Mouse (Mus musculus): ENCODE measurements around the gene Ehmt2. TPM values are rescaled to one million over a fixed set of nuclear protein-coding genes. Genes with fewer than 3 reads are reported as not detected.
"Not testable (repeated sequence)": the region's sequence is repeated elsewhere in the genome, so short reads cannot be mapped to it uniquely, and the experiment has no call there.

Gene Ehmt2
- polyA plus RNA-seq, 1 experiment from 2014 or later, result 103 TPM

DNA sequence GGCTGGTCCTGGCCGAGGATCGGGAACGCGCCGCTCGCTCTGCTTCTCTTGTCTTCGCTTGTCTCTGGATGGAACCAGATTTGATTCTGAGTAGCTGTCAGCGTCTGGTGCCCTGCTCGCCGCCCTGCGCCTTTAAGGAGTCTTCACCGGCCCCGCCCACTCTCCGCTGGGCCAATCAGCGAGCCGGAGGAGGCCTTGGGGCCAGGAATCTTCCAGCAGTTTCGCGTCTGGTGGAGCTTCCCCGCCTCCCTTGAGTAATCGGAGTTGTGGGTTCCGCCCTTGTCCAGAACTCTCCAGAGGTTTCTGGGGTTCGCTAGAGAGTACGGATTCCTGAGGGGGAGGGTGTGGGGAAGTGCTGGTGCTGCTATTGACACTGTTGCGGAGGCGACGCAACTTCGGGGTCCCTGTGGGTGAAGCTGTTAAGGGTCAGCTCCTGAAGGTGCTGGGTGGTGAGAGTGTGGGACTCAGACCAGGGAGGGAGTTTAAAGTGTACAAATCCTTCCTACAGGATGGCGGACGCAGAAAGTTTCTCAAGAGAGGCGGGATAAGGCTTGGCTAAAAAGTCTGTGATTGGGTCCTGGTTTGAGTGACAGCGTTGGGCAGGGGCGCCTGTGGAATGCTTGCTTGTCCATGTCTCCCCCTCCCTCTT lies 61.0 kb downstream of the Ehmt2 start, which contains the start of gene Hspa1b:
Gene Hspa1b, minus strand, starts transcription at position 109 of the 649 bp plus-strand sequence.
- peak within 1 kb of the TSS; percentile 87 for H3K27ac ChIP-seq
- not testable (repeated sequence) for H3K4me1 ChIP-seq, H3K36me3 ChIP-seq, H3K9me3 ChIP-seq
- under 1% methylated on average over 28 of the region's 32 CpGs for WGBS
- H3K9ac ChIP-seq, result peak within 1 kb of the TSS; percentile 70
- H3K27me3 ChIP-seq, result peaks cover 36% of the 10 kb centered on the region
- H3K4me3 ChIP-seq, result peak within 1 kb of the TSS; percentile 53
- ATAC-seq (ENCODE audit: low FRiP score, low read depth), result peak; percentile 93
- peak within 1 kb of the TSS; percentile 68 for H3K4me2 ChIP-seq (replicated peaks)

DNA sequence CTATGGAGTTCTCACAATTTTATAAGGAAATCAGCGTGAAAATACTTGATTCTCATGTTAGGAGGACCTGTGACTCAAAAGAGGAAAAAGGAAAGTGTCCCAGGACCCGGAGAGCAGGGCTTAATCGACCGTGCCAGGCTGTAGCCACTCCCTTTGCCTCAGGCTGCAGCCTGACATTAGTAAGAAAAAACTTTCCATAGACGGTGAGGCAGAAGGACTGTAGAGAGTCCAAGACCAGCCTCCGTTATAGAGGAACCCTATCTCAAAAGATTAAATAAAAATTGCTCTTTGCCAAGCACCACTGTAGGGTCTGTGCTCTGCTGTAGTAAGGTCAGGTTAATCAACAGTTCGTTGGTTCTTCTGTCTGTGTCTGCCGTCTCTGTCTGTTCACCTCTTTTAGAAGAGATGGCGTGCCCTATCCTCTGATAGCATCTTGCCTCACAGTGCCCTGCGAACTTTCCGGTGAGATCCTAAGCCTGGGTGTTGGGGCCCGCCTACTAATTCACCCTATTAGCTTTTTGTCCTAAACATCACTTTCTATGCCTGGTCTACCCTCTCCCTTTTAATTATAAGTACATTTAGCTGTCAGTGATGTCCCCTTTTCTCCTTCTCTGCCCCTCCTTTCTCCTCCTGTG lies 61.7 kb downstream of the Ehmt2 start:
- H3K27ac ChIP-seq, result peak overlapping the region; percentile 87
- no peaks in the 10 kb centered on the region for H3K9me3 ChIP-seq
- peaks cover 37% of the 10 kb centered on the region for H3K27me3 ChIP-seq
- H3K9ac ChIP-seq, result peak overlapping the region; percentile 70
- H3K36me3 ChIP-seq, result no peaks in the 10 kb centered on the region
- peaks cover 8% of the 10 kb centered on the region for H3K4me1 ChIP-seq
- peak overlapping the region; percentile 53 for H3K4me3 ChIP-seq
- 11% methylated on average over 12 of the region's 12 CpGs for WGBS
- no peak for ATAC-seq (ENCODE audit: low FRiP score, low read depth)
- H3K4me2 ChIP-seq (replicated peaks), result peak overlapping the region; percentile 68

DNA sequence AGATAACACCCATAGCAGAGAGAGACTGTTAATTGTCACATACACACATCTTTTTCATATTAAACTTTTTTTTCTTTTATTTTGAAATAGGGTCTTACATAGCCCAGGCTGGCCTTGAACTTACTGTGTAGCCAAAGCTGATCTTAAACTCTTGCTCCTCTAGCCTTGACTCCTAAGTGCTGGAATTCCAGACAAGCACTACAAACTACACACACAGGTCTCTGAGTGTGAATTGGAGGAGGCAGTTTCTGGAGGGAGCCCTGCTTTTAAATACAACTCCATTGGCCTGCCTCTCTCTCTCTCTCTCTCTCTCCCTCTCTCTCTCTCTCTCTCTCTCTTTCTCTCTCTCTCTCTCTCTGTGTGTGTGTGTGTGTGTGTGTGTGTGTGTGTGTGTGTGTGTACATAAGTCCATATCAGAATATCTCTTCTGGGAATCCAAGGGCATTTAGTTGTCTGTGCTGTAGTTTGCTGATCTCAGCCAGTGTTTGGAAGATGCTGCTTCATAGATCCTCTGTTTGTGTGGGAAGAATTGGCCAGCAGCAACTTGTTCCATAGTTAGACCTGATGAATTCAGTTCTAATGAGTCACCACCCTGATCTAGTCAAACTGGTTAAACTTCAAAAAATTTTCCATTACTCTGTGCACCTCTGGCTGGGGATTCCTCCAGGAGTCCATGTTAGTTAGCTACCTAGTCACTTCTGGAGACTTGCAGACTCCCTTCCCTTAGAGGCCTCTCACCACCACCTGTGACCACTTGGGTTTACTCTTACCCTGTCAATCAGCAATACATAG lies 62.6 kb downstream of the Ehmt2 start:
- Histone ChIP-seq H3K9ac (no peak overlapping the region), H3K4me1 (peaks cover 8% of the 10 kb centered on the region), H3K4me2 (replicated peaks) (no peak overlapping the region), H3K4me3 (no peak overlapping the region), H3K27ac (no peak overlapping the region), H3K27me3 (peaks cover 28% of the 10 kb centered on the region), H3K36me3 (no peaks in the 10 kb centered on the region), H3K9me3 (no peaks in the 10 kb centered on the region)
- no peak for ATAC-seq (ENCODE audit: low FRiP score, low read depth)

DNA sequence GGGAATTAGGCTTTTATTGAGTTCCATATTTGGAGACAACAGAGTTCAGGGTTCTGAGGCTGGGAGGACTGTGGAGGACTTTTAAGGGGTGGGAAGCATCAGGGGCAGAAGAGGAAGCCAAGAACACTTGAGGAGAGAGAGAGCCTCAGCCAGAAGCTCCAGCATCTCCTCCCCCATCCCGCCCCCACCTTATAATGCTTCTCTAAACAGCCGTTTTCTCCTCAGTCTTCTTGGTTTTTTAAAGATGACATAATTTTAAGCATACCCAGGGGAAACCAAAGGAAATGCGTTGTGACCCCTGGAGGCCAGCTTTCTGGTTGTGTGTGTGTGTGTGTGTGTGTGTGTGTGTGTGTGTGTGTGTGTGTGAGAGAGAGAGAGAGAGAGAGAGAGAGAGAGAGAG lies 63.9 kb downstream of the Ehmt2 start:
- no peak for ATAC-seq (ENCODE audit: low FRiP score, low read depth)
- Histone ChIP-seq H3K4me1 (peaks cover 8% of the 10 kb centered on the region), H3K9me3 (no peaks in the 10 kb centered on the region), H3K9ac (no peak overlapping the region), H3K4me2 (replicated peaks) (no peak overlapping the region), H3K27me3 (peaks cover 18% of the 10 kb centered on the region; the same call in 1 of the 2 replicates), H3K27ac (no peak overlapping the region; the same call in 1 of the 2 replicates), H3K4me3 (no peak overlapping the region), H3K36me3 (no peaks in the 10 kb centered on the region)
- WGBS, result 25% methylated on average over 3 of the region's 3 CpGs

DNA sequence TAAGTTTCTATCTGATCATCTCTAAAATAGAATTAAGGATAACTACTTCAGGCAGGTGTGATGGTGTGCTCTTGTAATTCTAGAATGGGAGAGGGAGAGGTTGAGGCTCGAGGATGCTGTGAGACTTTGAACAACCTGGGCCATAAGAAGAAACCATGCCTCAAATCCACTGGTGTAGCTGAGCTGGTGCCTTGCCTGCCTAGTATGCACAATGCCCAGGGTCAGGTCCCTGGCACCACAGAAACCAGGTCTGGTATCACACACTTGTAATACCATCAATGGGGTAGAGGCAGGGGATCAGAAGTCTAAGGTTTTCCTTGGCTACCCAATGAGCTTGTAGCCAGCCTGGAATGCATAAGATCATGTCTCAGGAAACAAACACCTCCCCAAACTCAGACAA lies 64.6 kb downstream of the Ehmt2 start:
- ATAC-seq (ENCODE audit: low FRiP score, low read depth), result no peak
- no peak overlapping the region for H3K27ac ChIP-seq
- no peak overlapping the region for H3K4me2 ChIP-seq (replicated peaks)
- H3K4me3 ChIP-seq, result no peak overlapping the region
- no peaks in the 10 kb centered on the region for H3K36me3 ChIP-seq
- no peaks in the 10 kb centered on the region for H3K9me3 ChIP-seq
- H3K9ac ChIP-seq, result peak overlapping the region; percentile 2; the same call in 1 of the 2 replicates
- peaks cover 25% of the 10 kb centered on the region for H3K27me3 ChIP-seq
- peaks cover 8% of the 10 kb centered on the region for H3K4me1 ChIP-seq
- 66% methylated on average over 1 of the region's 1 CpGs for WGBS

Small RNA genes lying within 50 kb of the gene (microRNA-seq; reads per million reads assigned to microRNA genes)
- gene Mir6972, result not detected

Other genes starting within 250 kb of the Ehmt2 start
- 0.09 TPM in 2 replicates for gene Tnxb, start 227.9 kb upstream of the Ehmt2 start, polyA plus RNA-seq (2015; fragmentation: Nextera tagmentation; extraction: Ambion mirVana)
- gene C4b, start 154.6 kb upstream of the Ehmt2 start, polyA plus RNA-seq (2015; fragmentation: Nextera tagmentation; extraction: Ambion mirVana), result 0.06 and 0.17 TPM in 2 replicates
- gene Cyp21a1, start 93.9 kb upstream of the Ehmt2 start, polyA plus RNA-seq (2015; fragmentation: Nextera tagmentation; extraction: Ambion mirVana), result 0.18 TPM in 1 of 2 replicates, not detected in the other
- 28.2 and 28.7 TPM in 2 replicates for gene Stk19, start 61.5 kb upstream of the Ehmt2 start, polyA plus RNA-seq (2015; fragmentation: Nextera tagmentation; extraction: Ambion mirVana)
- gene Dxo, start 61.5 kb upstream of the Ehmt2 start, polyA plus RNA-seq (2015; fragmentation: Nextera tagmentation; extraction: Ambion mirVana), result 62.8 and 74.3 TPM in 2 replicates
- gene Skiv2l, start 48.3 kb upstream of the Ehmt2 start, polyA plus RNA-seq (2015; fragmentation: Nextera tagmentation; extraction: Ambion mirVana), result 54.0 and 55.2 TPM in 2 replicates
- gene Nelfe, start 48.1 kb upstream of the Ehmt2 start, polyA plus RNA-seq (2015; fragmentation: Nextera tagmentation; extraction: Ambion mirVana), result 114 and 126 TPM in 2 replicates
- gene Cfb, start 36.0 kb upstream of the Ehmt2 start, polyA plus RNA-seq (2015; fragmentation: Nextera tagmentation; extraction: Ambion mirVana), result 1.9 and 2.0 TPM in 2 replicates
- 5.4 TPM in 2 replicates for gene Zbtb12, start 19.0 kb upstream of the Ehmt2 start, polyA plus RNA-seq (2015; fragmentation: Nextera tagmentation; extraction: Ambion mirVana)
- not detected in 2 replicates for gene Gm20547, start 16.4 kb upstream of the Ehmt2 start, polyA plus RNA-seq (2015; fragmentation: Nextera tagmentation; extraction: Ambion mirVana)
- gene C2, start 204 bp upstream of the Ehmt2 start, polyA plus RNA-seq (2015; fragmentation: Nextera tagmentation; extraction: Ambion mirVana), result 1.6 and 2.4 TPM in 2 replicates
- 0.14 TPM in 1 of 2 replicates, not detected in the other for gene Slc44a4, start 16.0 kb downstream of the Ehmt2 start, polyA plus RNA-seq (2015; fragmentation: Nextera tagmentation; extraction: Ambion mirVana)
- gene Neu1, start 32.8 kb downstream of the Ehmt2 start, polyA plus RNA-seq (2015; fragmentation: Nextera tagmentation; extraction: Ambion mirVana), result 20.0 and 21.0 TPM in 2 replicates
- gene Hspa1b, start 60.8 kb downstream of the Ehmt2 start, polyA plus RNA-seq (2015; fragmentation: Nextera tagmentation; extraction: Ambion mirVana), result 0.32 and 0.43 TPM in 2 replicates
- gene Gm20481, start 71.4 kb downstream of the Ehmt2 start, polyA plus RNA-seq (2015; fragmentation: Nextera tagmentation; extraction: Ambion mirVana), result not detected in 2 replicates
- gene Hspa1a, start 73.7 kb downstream of the Ehmt2 start, polyA plus RNA-seq (2015; fragmentation: Nextera tagmentation; extraction: Ambion mirVana), result 3.7 and 4.4 TPM in 2 replicates
- gene Hspa1l, start 74.2 kb downstream of the Ehmt2 start, polyA plus RNA-seq (2015; fragmentation: Nextera tagmentation; extraction: Ambion mirVana), result 0.49 and 0.81 TPM in 2 replicates
- 196 and 200 TPM in 2 replicates for gene Lsm2, start 83.4 kb downstream of the Ehmt2 start, polyA plus RNA-seq (2015; fragmentation: Nextera tagmentation; extraction: Ambion mirVana)
- gene Vars, start 102.5 kb downstream of the Ehmt2 start, polyA plus RNA-seq (2015; fragmentation: Nextera tagmentation; extraction: Ambion mirVana), result 102 and 110 TPM in 2 replicates
- gene Vwa7, start 118.1 kb downstream of the Ehmt2 start, polyA plus RNA-seq (2015; fragmentation: Nextera tagmentation; extraction: Ambion mirVana), result 0.17 TPM in 2 replicates
- gene Sapcd1, start 129.5 kb downstream of the Ehmt2 start, polyA plus RNA-seq (2015; fragmentation: Nextera tagmentation; extraction: Ambion mirVana), result 7.2 and 8.2 TPM in 2 replicates
- gene Msh5, start 148.3 kb downstream of the Ehmt2 start, polyA plus RNA-seq (2015; fragmentation: Nextera tagmentation; extraction: Ambion mirVana), result 2.6 and 4.6 TPM in 2 replicates
- 247 and 266 TPM in 2 replicates for gene Clic1, start 151.5 kb downstream of the Ehmt2 start, polyA plus RNA-seq (2015; fragmentation: Nextera tagmentation; extraction: Ambion mirVana)
- gene Ddah2, start 160.6 kb downstream of the Ehmt2 start, polyA plus RNA-seq (2015; fragmentation: Nextera tagmentation; extraction: Ambion mirVana), result 423 and 428 TPM in 2 replicates
- gene Ly6g6c, start 166.9 kb downstream of the Ehmt2 start, polyA plus RNA-seq (2015; fragmentation: Nextera tagmentation; extraction: Ambion mirVana), result 0.15 TPM in 1 of 2 replicates, not detected in the other
- gene Mpig6b, start 167.7 kb downstream of the Ehmt2 start, polyA plus RNA-seq (2015; fragmentation: Nextera tagmentation; extraction: Ambion mirVana), result 0.29 and 0.71 TPM in 2 replicates
- gene Ly6g6e, start 178.4 kb downstream of the Ehmt2 start, polyA plus RNA-seq (2015; fragmentation: Nextera tagmentation; extraction: Ambion mirVana), result 2.0 and 3.4 TPM in 2 replicates
- 0.57 and 0.65 TPM in 2 replicates for gene Ly6g6d, start 179.6 kb downstream of the Ehmt2 start, polyA plus RNA-seq (2015; fragmentation: Nextera tagmentation; extraction: Ambion mirVana)
- 0.17 and 0.28 TPM in 2 replicates for gene Ly6g6f, start 187.1 kb downstream of the Ehmt2 start, polyA plus RNA-seq (2015; fragmentation: Nextera tagmentation; extraction: Ambion mirVana)
- gene Abhd16a, start 190.8 kb downstream of the Ehmt2 start, polyA plus RNA-seq (2015; fragmentation: Nextera tagmentation; extraction: Ambion mirVana), result 93.1 and 94.9 TPM in 2 replicates
- gene Ly6g5c, start 209.8 kb downstream of the Ehmt2 start, polyA plus RNA-seq (2015; fragmentation: Nextera tagmentation; extraction: Ambion mirVana), result not detected in 2 replicates
- gene Ly6g5b, start 217.0 kb downstream of the Ehmt2 start, polyA plus RNA-seq (2015; fragmentation: Nextera tagmentation; extraction: Ambion mirVana), result 0.91 and 1.1 TPM in 2 replicates
- gene Gpank1, start 223.0 kb downstream of the Ehmt2 start, polyA plus RNA-seq (2015; fragmentation: Nextera tagmentation; extraction: Ambion mirVana), result 21.3 and 21.9 TPM in 2 replicates
- gene Csnk2b, start 223.6 kb downstream of the Ehmt2 start, polyA plus RNA-seq (2015; fragmentation: Nextera tagmentation; extraction: Ambion mirVana), result 279 and 284 TPM in 2 replicates
- 11.7 and 13.4 TPM in 2 replicates for gene D17H6S53E, start 227.9 kb downstream of the Ehmt2 start, polyA plus RNA-seq (2015; fragmentation: Nextera tagmentation; extraction: Ambion mirVana)
- 3.2 TPM in 1 of 2 replicates, not detected in the other for gene Apom, start 233.6 kb downstream of the Ehmt2 start, polyA plus RNA-seq (2015; fragmentation: Nextera tagmentation; extraction: Ambion mirVana)
- 66.7 and 67.2 TPM in 2 replicates for gene Bag6, start 236.7 kb downstream of the Ehmt2 start, polyA plus RNA-seq (2015; fragmentation: Nextera tagmentation; extraction: Ambion mirVana)